Mouse (Mus musculus): ENCODE results near the gene Nat9.

Gene Nat9

GRCm38 (mm10) chr11:115150741-115151254 is 36.9 kb downstream of the Nat9 start:
- no peak for DNase-seq

DNA sequence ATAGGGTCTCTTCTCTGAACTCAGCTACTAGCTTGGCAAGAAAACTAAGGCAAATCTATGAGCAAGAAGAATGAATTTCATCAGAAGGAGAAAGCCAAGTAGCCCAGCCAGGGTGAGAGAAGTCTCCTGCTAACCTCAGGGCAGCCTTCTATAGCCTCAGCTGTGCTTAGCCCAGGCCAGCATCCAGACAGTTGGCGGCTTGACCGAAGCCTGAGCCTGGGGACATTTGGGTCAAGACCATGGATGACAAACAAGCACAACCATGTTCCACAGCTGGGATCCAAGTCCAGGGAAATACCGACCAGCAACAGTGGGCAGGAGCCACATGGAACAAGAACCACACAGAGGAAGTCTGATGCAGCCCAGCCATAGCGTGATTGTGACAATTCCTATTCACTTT is 39.8 kb downstream of the Nat9 start:
- DNase-seq, result no peak

- DNase-seq, result no peak
These were observed 45.7 kb downstream of the Nat9 start for GRCm38 (mm10) chr11:115141970-115142369.

GRCm38 (mm10) chr11:115138597-115139262 is 48.9 kb downstream of the Nat9 start:
- DNase-seq, result no peak

- DNase-seq, result no peak
These were observed 53.9 kb downstream of the Nat9 start, which contains the start of gene Cd300lf for GRCm38 (mm10) chr11:115133800-115134199. Gene Cd300lf, minus strand, starts transcription at chr11:115133992.
